Mouse (Mus musculus): ENCODE measurements at regions not wholly inside any gene's neighbourhood (a gene's known extent, or its start where the extent isn't known, plus 50 kb on each side); places are given as distances from the start of the nearest gene placed in this dataset.

DNA sequence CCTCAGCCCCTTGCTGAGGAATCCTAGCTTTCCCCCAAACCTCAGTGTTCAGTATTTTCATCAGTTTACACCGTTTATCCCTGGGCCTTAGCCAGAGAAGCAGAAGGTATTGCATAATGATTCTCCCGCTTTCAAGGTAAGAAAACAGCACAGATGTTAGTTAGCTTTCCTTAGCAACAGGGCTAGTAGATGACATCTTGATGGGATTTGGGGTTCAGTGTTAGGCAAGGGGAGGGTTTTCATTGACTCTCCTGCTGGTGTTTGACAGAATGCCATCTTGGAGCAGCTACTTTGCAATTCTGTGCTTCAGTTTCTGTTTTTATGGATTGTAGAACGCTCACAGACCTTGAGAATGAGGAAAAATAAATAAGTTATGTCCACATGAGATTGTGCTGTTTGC, 447.4 kb downstream of the Fam198b start:
- WGBS, result 47% methylated on average over 3 of the region's 3 CpGs

DNA sequence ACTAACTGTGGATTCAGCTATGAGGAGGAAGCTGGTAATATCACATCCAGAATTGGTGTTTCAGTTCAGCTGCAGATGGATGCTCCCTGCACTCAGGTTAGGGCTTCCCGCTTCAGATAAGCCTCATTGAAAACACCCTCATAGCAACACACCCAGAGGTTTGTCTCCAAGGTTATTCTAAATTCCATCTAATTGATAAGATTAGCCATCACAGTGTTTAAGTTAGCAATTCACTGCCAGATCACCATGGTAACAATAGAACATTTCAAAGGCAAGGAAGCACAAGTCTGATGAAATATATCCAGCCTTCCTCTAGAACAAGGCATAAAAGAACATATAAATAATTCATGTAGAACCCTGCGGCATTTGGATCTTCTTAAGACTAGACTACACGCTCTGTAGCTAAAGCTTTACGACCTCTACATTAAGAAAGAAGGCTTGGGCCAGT, 450.1 kb downstream of the Fam198b start:
- Histone ChIP-seq H3K4me2 (ENCODE audit: low read depth, low read length, poor library complexity, severe bottlenecking) (no peak overlapping the region), H3K27me3 (ENCODE audit: insufficient read depth, low read length) (no peaks in the 10 kb centered on the region), H3K9me3 (ENCODE audit: low read length) (no peaks in the 10 kb centered on the region), H3K4me3 (ENCODE audit: low read depth, low read length) (no peak overlapping the region), H3K4me1 (ENCODE audit: insufficient read depth, low read length) (no peaks in the 10 kb centered on the region; the same call in 1 of the 2 replicates), H3K27ac (ENCODE audit: low read depth, low read length) (peak overlapping the region; percentile 51), H3K9ac (replicated peaks; ENCODE audit: low read length, poor library complexity, severe bottlenecking) (no peak overlapping the region), H3K36me3 (ENCODE audit: insufficient read depth, low read length) (no peaks in the 10 kb centered on the region)
- peak; percentile 89 for ATAC-seq (ENCODE audit: low FRiP score)
- no peak for TF ChIP-seq CTCF (IDR thresholded peaks at IDR 0.05)
- 5% methylated on average over 4 of the region's 4 CpGs for WGBS
- peak; percentile 51 for DNase-seq (ENCODE audit: low spot score)

More for the DNA sequence above, 447.4 kb downstream of the Fam198b start:
- DNase-seq (ENCODE audit: low spot score) (no peak), ATAC-seq (ENCODE audit: low FRiP score) (no peak)
- Histone ChIP-seq H3K36me3 (ENCODE audit: insufficient read depth, low read length) (no peaks in the 10 kb centered on the region), H3K9me3 (ENCODE audit: low read length) (no peaks in the 10 kb centered on the region), H3K9ac (replicated peaks; ENCODE audit: low read length, poor library complexity, severe bottlenecking) (no peak overlapping the region), H3K4me3 (ENCODE audit: low read depth, low read length) (no peak overlapping the region), H3K27me3 (ENCODE audit: insufficient read depth, low read length) (no peaks in the 10 kb centered on the region), H3K4me1 (ENCODE audit: insufficient read depth, low read length) (no peaks in the 10 kb centered on the region; the same call in 1 of the 2 replicates), H3K4me2 (ENCODE audit: low read depth, low read length, poor library complexity, severe bottlenecking) (no peak overlapping the region), H3K27ac (ENCODE audit: low read depth, low read length) (0 out of 2 replicates have a peak overlapping the region, but pooled peaks have one; percentile 32)
- no peak for TF ChIP-seq CTCF (IDR thresholded peaks at IDR 0.05)

- ATAC-seq (ENCODE audit: low FRiP score) (0 out of 2 replicates have a peak, but pooled peaks have one; percentile 28), DNase-seq (ENCODE audit: low spot score) (no peak)
- 86% methylated on average over 8 of the region's 8 CpGs for WGBS
- Histone ChIP-seq H3K27ac (ENCODE audit: low read depth, low read length) (no peak overlapping the region), H3K4me2 (ENCODE audit: low read depth, low read length, poor library complexity, severe bottlenecking) (no peak overlapping the region), H3K4me1 (ENCODE audit: insufficient read depth, low read length) (no peaks in the 10 kb centered on the region; the same call in 1 of the 2 replicates), H3K36me3 (ENCODE audit: insufficient read depth, low read length) (no peaks in the 10 kb centered on the region), H3K27me3 (ENCODE audit: insufficient read depth, low read length) (no peaks in the 10 kb centered on the region), H3K9ac (replicated peaks; ENCODE audit: low read length, poor library complexity, severe bottlenecking) (no peak overlapping the region), H3K9me3 (ENCODE audit: low read length) (no peaks in the 10 kb centered on the region), H3K4me3 (ENCODE audit: low read depth, low read length) (no peak overlapping the region)
- TF ChIP-seq CTCF (IDR thresholded peaks at IDR 0.05), result no peak
Measured at GRCm38 (mm10) chr3:80336123-80336674, 451.9 kb downstream of the Fam198b start.

DNA sequence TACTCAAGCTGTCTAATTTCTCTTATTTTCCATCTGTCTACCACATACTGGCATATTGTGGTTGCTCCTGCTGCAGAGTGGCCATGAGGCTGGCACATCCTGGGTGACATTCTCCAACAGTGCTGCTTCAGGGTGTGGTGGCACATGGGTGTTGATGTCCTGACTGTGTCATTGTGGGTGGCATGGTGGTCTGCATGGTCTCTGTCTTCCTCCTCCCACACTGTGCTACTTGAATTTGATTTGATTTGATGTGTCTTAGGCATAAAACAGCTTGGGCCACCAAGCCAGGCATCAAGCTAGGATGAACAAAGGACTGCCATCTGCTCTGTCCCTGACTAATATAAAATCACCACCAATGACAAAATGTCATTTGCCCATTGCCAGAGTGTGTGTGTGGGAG, 434.7 kb downstream of the Gria2 start:
- Histone ChIP-seq H3K9me3 (ENCODE audit: low read length) (no peaks in the 10 kb centered on the region), H3K27ac (ENCODE audit: low read depth, low read length) (no peak overlapping the region), H3K4me2 (ENCODE audit: low read depth, low read length, poor library complexity, severe bottlenecking) (no peak overlapping the region), H3K4me1 (ENCODE audit: insufficient read depth, low read length) (no peaks in the 10 kb centered on the region), H3K4me3 (ENCODE audit: low read depth, low read length) (no peak overlapping the region), H3K9ac (replicated peaks; ENCODE audit: low read length, poor library complexity, severe bottlenecking) (no peak overlapping the region), H3K36me3 (ENCODE audit: insufficient read depth, low read length) (no peaks in the 10 kb centered on the region), H3K27me3 (ENCODE audit: insufficient read depth, low read length) (no peaks in the 10 kb centered on the region)
- peak; percentile 60 for DNase-seq (ENCODE audit: low spot score)
- ATAC-seq (ENCODE audit: low FRiP score), result peak; percentile 52; the same call in 1 of the 2 replicates
- no peak for TF ChIP-seq CTCF (IDR thresholded peaks at IDR 0.05)

- no peaks in the 10 kb centered on the region for H3K9me3 ChIP-seq (ENCODE audit: low read length)
- 70% methylated on average over 4 of the region's 4 CpGs for WGBS
- no peak overlapping the region for H3K9ac ChIP-seq (replicated peaks; ENCODE audit: low read length, poor library complexity, severe bottlenecking)
- no peak for ATAC-seq (ENCODE audit: low FRiP score)
- no peaks in the 10 kb centered on the region for H3K36me3 ChIP-seq (ENCODE audit: insufficient read depth, low read length)
- no peaks in the 10 kb centered on the region for H3K4me1 ChIP-seq (ENCODE audit: insufficient read depth, low read length)
- DNase-seq (ENCODE audit: low spot score), result no peak
- H3K4me3 ChIP-seq (ENCODE audit: low read depth, low read length), result no peak overlapping the region
- H3K4me2 ChIP-seq (ENCODE audit: low read depth, low read length, poor library complexity, severe bottlenecking), result no peak overlapping the region
- TF ChIP-seq CTCF (IDR thresholded peaks at IDR 0.05), result no peak
- H3K27ac ChIP-seq (ENCODE audit: low read depth, low read length), result no peak overlapping the region
- H3K27me3 ChIP-seq (ENCODE audit: insufficient read depth, low read length), result no peaks in the 10 kb centered on the region
Measured at GRCm38 (mm10) chr3:80369214-80369941, 433.3 kb downstream of the Gria2 start.

- DNase-seq (ENCODE audit: low spot score), result peak; percentile 37
- TF ChIP-seq CTCF (IDR thresholded peaks at IDR 0.05), result peak; percentile 27
- 82% methylated on average over 3 of the region's 3 CpGs for WGBS
Measured at GRCm38 (mm10) chr3:80372436-80372835, 430.2 kb downstream of the Gria2 start.

More at GRCm38 (mm10) chr3:80372436-80372835, 430.2 kb downstream of the Gria2 start:
- H3K4me3 ChIP-seq (ENCODE audit: low read depth, low read length), result no peak overlapping the region
- H3K27ac ChIP-seq (ENCODE audit: low read depth, low read length), result no peak overlapping the region
- no peak for ATAC-seq (ENCODE audit: low FRiP score)
- H3K27me3 ChIP-seq (ENCODE audit: insufficient read depth, low read length), result no peaks in the 10 kb centered on the region
- H3K4me2 ChIP-seq (ENCODE audit: low read depth, low read length, poor library complexity, severe bottlenecking), result no peak overlapping the region
- H3K36me3 ChIP-seq (ENCODE audit: insufficient read depth, low read length), result no peaks in the 10 kb centered on the region
- H3K9me3 ChIP-seq (ENCODE audit: low read length), result no peaks in the 10 kb centered on the region
- no peaks in the 10 kb centered on the region for H3K4me1 ChIP-seq (ENCODE audit: insufficient read depth, low read length)
- no peak overlapping the region for H3K9ac ChIP-seq (replicated peaks; ENCODE audit: low read length, poor library complexity, severe bottlenecking)

Data from midbrain, postnatal 0 days (tissue).